Mouse (Mus musculus): ENCODE measurements around the gene Rapgef4. TPM values are rescaled to one million over a fixed set of nuclear protein-coding genes. Genes with fewer than 3 reads are reported as not detected.

The Rapgef4 gene
- total RNA-seq, 1 experiment, result 3.4 TPM

DNA sequence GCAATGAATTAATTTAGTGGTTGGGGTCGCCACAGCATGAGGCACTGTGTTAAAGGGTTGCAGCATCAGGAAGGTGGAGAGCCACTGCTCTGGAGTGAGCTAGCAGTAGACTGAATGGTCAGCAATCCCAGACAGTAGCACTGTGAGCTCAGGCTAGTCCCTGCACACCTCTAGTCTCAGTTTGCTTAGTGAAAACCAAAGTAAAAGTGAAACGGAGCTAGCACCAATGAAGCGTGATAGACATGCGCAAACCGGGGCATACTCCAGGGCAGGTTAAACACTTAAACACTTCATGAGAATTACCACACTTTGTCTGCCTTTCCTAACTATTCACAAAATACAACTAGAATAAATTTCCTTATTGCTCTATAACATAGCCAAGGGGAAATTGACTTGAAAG, 190.2 kb downstream of the Rapgef4 start:
- Histone ChIP-seq H3K27ac (ENCODE audit: insufficient read depth, low read depth, low read length, poor library complexity, severe bottlenecking) (no peak overlapping the region), H3K9me3 (ENCODE audit: control insufficient read depth, insufficient read depth, low read depth, low read length) (no peaks in the 10 kb centered on the region), H3K4me3 (ENCODE audit: insufficient read depth in 1 of 2, low read depth in 1 of 2, low read length in 2 of 2, poor library complexity in 1 of 2, severe bottlenecking in 1 of 2) (no peak overlapping the region), H3K36me3 (ENCODE audit: control insufficient read depth, insufficient read depth, low read length, poor library complexity, severe bottlenecking) (no peaks in the 10 kb centered on the region), H3K9ac (ENCODE audit: insufficient read depth, low read depth, low read length, poor library complexity, severe bottlenecking) (no peak overlapping the region), H3K4me1 (ENCODE audit: control insufficient read depth in 2 of 2, insufficient read depth in 2 of 2, low read length in 2 of 2, poor library complexity in 1 of 2) (no peaks in the 10 kb centered on the region)
- in situ Hi-C loops (cut with MboI; ENCODE audit: low sequenced_read_pairs in 2 of 2, unreplicated experiment in 2 of 2), result no loop called here
- no peak for TF ChIP-seq ZC3H11A (IDR thresholded peaks at IDR 0.05; ENCODE audit: borderline replicate concordance, low read depth, low read length)
- no peak for TF ChIP-seq HCFC1 (IDR thresholded peaks at IDR 0.05; ENCODE audit: borderline replicate concordance, insufficient read depth, low read length)
- no peak for TF ChIP-seq ZNF384 (IDR thresholded peaks at IDR 0.05; ENCODE audit: low read depth, low read length)
- TF ChIP-seq CHD2 (IDR thresholded peaks at IDR 0.05; ENCODE audit: low read depth, low read length), result no peak
- no peak for TF ChIP-seq MAFK (IDR thresholded peaks at IDR 0.05; ENCODE audit: insufficient read depth, low read depth, low read length)
- DNase-seq (ENCODE audit: low read depth, low spot score), result no peak

DNA sequence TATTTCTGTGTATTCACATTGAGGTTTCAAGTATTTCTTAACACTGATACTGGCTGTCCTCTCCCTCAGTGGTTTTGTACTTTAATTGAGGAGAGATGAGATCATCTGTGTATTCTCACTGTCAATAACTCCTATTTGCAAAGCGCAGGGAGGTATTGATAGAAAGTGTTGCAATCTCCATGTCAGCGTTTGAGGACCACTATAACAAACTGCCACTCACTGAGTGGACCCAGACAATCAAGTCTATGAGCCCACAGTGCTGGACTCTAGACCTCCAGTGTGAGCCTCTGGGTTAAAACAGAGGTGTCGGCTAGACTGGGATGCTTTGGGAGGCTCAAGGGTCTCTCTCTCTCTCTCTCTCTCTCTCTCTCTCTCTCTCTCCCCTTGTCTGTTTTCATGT, 192.0 kb downstream of the Rapgef4 start:
- no peaks in the 10 kb centered on the region for H3K36me3 ChIP-seq (ENCODE audit: control insufficient read depth, insufficient read depth, low read length, poor library complexity, severe bottlenecking)
- no peak overlapping the region for H3K4me3 ChIP-seq (ENCODE audit: insufficient read depth in 1 of 2, low read depth in 1 of 2, low read length in 2 of 2, poor library complexity in 1 of 2, severe bottlenecking in 1 of 2)
- H3K4me1 ChIP-seq (ENCODE audit: control insufficient read depth in 2 of 2, insufficient read depth in 2 of 2, low read length in 2 of 2, poor library complexity in 1 of 2), result no peaks in the 10 kb centered on the region
- in situ Hi-C loops (cut with MboI; ENCODE audit: low sequenced_read_pairs in 2 of 2, unreplicated experiment in 2 of 2), result no loop called here
- no peak overlapping the region for H3K27ac ChIP-seq (ENCODE audit: insufficient read depth, low read depth, low read length, poor library complexity, severe bottlenecking)
- H3K9me3 ChIP-seq (ENCODE audit: control insufficient read depth, insufficient read depth, low read depth, low read length), result no peaks in the 10 kb centered on the region
- no peak for DNase-seq (ENCODE audit: low read depth, low spot score)
- TF ChIP-seq MAFK (IDR thresholded peaks at IDR 0.05; ENCODE audit: insufficient read depth, low read depth, low read length), result no peak
- no peak for TF ChIP-seq ZC3H11A (IDR thresholded peaks at IDR 0.05; ENCODE audit: borderline replicate concordance, low read depth, low read length)
- no peak for TF ChIP-seq CHD2 (IDR thresholded peaks at IDR 0.05; ENCODE audit: low read depth, low read length)
- TF ChIP-seq HCFC1 (IDR thresholded peaks at IDR 0.05; ENCODE audit: borderline replicate concordance, insufficient read depth, low read length), result no peak
- no peak for TF ChIP-seq ZNF384 (IDR thresholded peaks at IDR 0.05; ENCODE audit: low read depth, low read length)
- H3K9ac ChIP-seq (ENCODE audit: insufficient read depth, low read depth, low read length, poor library complexity, severe bottlenecking), result no peak overlapping the region

- H3K36me3 ChIP-seq (ENCODE audit: control insufficient read depth, insufficient read depth, low read length, poor library complexity, severe bottlenecking), result no peaks in the 10 kb centered on the region
- TF ChIP-seq HCFC1 (IDR thresholded peaks at IDR 0.05; ENCODE audit: borderline replicate concordance, insufficient read depth, low read length) (no peak), CHD2 (IDR thresholded peaks at IDR 0.05; ENCODE audit: low read depth, low read length) (no peak), ZC3H11A (IDR thresholded peaks at IDR 0.05; ENCODE audit: borderline replicate concordance, low read depth, low read length) (no peak), MAFK (IDR thresholded peaks at IDR 0.05; ENCODE audit: insufficient read depth, low read depth, low read length) (no peak), ZNF384 (IDR thresholded peaks at IDR 0.05; ENCODE audit: low read depth, low read length) (no peak)
- no peaks in the 10 kb centered on the region for H3K9me3 ChIP-seq (ENCODE audit: control insufficient read depth, insufficient read depth, low read depth, low read length)
- no peaks in the 10 kb centered on the region for H3K4me1 ChIP-seq (ENCODE audit: control insufficient read depth in 2 of 2, insufficient read depth in 2 of 2, low read length in 2 of 2, poor library complexity in 1 of 2)
- no peak overlapping the region for H3K27ac ChIP-seq (ENCODE audit: insufficient read depth, low read depth, low read length, poor library complexity, severe bottlenecking)
- H3K9ac ChIP-seq (ENCODE audit: insufficient read depth, low read depth, low read length, poor library complexity, severe bottlenecking), result no peak overlapping the region
- in situ Hi-C loops (cut with MboI; ENCODE audit: low sequenced_read_pairs in 2 of 2, unreplicated experiment in 2 of 2), result no loop called here
- no peak overlapping the region for H3K4me3 ChIP-seq (ENCODE audit: insufficient read depth in 1 of 2, low read depth in 1 of 2, low read length in 2 of 2, poor library complexity in 1 of 2, severe bottlenecking in 1 of 2)
- no peak for DNase-seq (ENCODE audit: low read depth, low spot score)
These were observed 192.8 kb downstream of the Rapgef4 start for GRCm38 (mm10) chr2:72173844-72174243.

DNA sequence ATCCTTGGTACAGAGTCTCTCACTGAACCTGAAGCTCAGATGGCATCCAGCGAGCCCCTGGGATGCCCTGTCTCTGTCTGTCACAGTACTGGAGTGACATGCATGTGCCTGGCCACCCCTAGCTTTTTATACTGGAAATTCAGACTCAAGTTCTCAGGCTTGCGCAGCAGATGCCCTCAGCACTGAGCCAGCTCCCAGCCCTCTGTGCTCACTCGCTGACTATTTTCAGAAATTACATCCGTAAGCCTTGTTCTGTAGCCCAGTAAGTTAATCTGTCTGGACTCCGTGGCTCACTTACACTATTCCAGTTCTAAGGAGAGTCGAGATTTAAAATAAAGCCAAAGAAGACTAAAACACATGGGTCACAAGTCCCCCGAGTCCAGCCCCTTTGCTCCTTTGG, 194.5 kb downstream of the Rapgef4 start:
- H3K9ac ChIP-seq (ENCODE audit: insufficient read depth, low read depth, low read length, poor library complexity, severe bottlenecking), result no peak overlapping the region
- H3K4me3 ChIP-seq (ENCODE audit: insufficient read depth in 1 of 2, low read depth in 1 of 2, low read length in 2 of 2, poor library complexity in 1 of 2, severe bottlenecking in 1 of 2), result no peak overlapping the region
- H3K4me1 ChIP-seq (ENCODE audit: control insufficient read depth in 2 of 2, insufficient read depth in 2 of 2, low read length in 2 of 2, poor library complexity in 1 of 2), result no peaks in the 10 kb centered on the region
- no peak for TF ChIP-seq MAFK (IDR thresholded peaks at IDR 0.05; ENCODE audit: insufficient read depth, low read depth, low read length)
- no peak for TF ChIP-seq HCFC1 (IDR thresholded peaks at IDR 0.05; ENCODE audit: borderline replicate concordance, insufficient read depth, low read length)
- TF ChIP-seq ZNF384 (IDR thresholded peaks at IDR 0.05; ENCODE audit: low read depth, low read length), result no peak
- no peak for TF ChIP-seq CHD2 (IDR thresholded peaks at IDR 0.05; ENCODE audit: low read depth, low read length)
- no peak for TF ChIP-seq ZC3H11A (IDR thresholded peaks at IDR 0.05; ENCODE audit: borderline replicate concordance, low read depth, low read length)
- in situ Hi-C loops (cut with MboI; ENCODE audit: low sequenced_read_pairs in 2 of 2, unreplicated experiment in 2 of 2), result no loop called here
- DNase-seq (ENCODE audit: low read depth, low spot score), result no peak
- no peaks in the 10 kb centered on the region for H3K36me3 ChIP-seq (ENCODE audit: control insufficient read depth, insufficient read depth, low read length, poor library complexity, severe bottlenecking)
- H3K9me3 ChIP-seq (ENCODE audit: control insufficient read depth, insufficient read depth, low read depth, low read length), result no peaks in the 10 kb centered on the region
- H3K27ac ChIP-seq (ENCODE audit: insufficient read depth, low read depth, low read length, poor library complexity, severe bottlenecking), result no peak overlapping the region

GRCm38 (mm10) chr2:72175971-72176370, 194.9 kb downstream of the Rapgef4 start:
- H3K27ac ChIP-seq (ENCODE audit: insufficient read depth, low read depth, low read length, poor library complexity, severe bottlenecking), result no peak overlapping the region
- no peaks in the 10 kb centered on the region for H3K36me3 ChIP-seq (ENCODE audit: control insufficient read depth, insufficient read depth, low read length, poor library complexity, severe bottlenecking)
- no peak for DNase-seq (ENCODE audit: low read depth, low spot score)
- no peaks in the 10 kb centered on the region for H3K9me3 ChIP-seq (ENCODE audit: control insufficient read depth, insufficient read depth, low read depth, low read length)
- in situ Hi-C loops (cut with MboI; ENCODE audit: low sequenced_read_pairs in 2 of 2, unreplicated experiment in 2 of 2), result no loop called here
- H3K4me3 ChIP-seq (ENCODE audit: insufficient read depth in 1 of 2, low read depth in 1 of 2, low read length in 2 of 2, poor library complexity in 1 of 2, severe bottlenecking in 1 of 2), result no peak overlapping the region
- TF ChIP-seq CHD2 (IDR thresholded peaks at IDR 0.05; ENCODE audit: low read depth, low read length) (no peak), HCFC1 (IDR thresholded peaks at IDR 0.05; ENCODE audit: borderline replicate concordance, insufficient read depth, low read length) (no peak)
- H3K4me1 ChIP-seq (ENCODE audit: control insufficient read depth in 2 of 2, insufficient read depth in 2 of 2, low read length in 2 of 2, poor library complexity in 1 of 2), result no peaks in the 10 kb centered on the region
- H3K9ac ChIP-seq (ENCODE audit: insufficient read depth, low read depth, low read length, poor library complexity, severe bottlenecking), result no peak overlapping the region

Data from ES-E14 (cell line).